Mouse (Mus musculus) layer of hippocampus, adult 11-12 months (tissue): ENCODE data around the gene Olfr559.
A peak's percentile ranks its signal among the peaks of the same experiment; 100 is the strongest.

Source experiments
- DNase-seq: peaks from one replicate; pipeline ENCODE4 v3.0.0; 2022; ENCODE audit warnings: low spot score

The Olfr559 gene

GRCm38 (mm10) chr7:102727391-102727790 is at the start of gene Olfr559:
Olfr559 (minus strand) TSS chr7:102727491.
- no peak for DNase-seq

DNA sequence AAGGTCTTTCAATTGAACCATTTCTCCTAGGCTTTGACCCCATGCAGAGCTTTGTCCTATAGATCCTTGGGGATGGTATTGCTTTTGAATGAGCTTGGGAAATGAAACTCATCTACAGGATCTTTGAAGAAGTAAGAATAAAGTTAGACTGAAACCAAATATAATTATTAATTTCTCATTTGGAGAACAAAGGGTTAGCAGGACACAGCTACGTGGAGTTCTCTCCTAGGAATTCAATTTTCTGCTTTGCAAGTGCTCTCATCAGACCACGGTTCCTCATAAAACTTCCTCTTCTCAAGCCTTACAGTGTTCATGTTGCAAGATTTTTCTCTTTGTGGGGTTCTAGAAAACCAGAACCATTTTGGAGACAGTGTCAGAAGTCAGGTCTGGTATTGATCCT is 43.6 kb upstream of the Olfr559 start, which contains the start of gene Olfr561:
TSS of gene Olfr561 (plus strand) at position 301 of the 400 bp plus-strand sequence.
- DNase-seq, result no peak

- no peak for DNase-seq
Observed at GRCm38 (mm10) chr7:102759266-102759665, 32.0 kb upstream of the Olfr559 start, which contains the start of the genes Olfr560 and Olfr78. Olfr560 (minus strand) TSS chr7:102759366. Olfr78 (minus strand) TSS chr7:102759471.

GRCm38 (mm10) chr7:102752086-102752485 is 24.8 kb upstream of the Olfr559 start:
- no peak for DNase-seq

DNA sequence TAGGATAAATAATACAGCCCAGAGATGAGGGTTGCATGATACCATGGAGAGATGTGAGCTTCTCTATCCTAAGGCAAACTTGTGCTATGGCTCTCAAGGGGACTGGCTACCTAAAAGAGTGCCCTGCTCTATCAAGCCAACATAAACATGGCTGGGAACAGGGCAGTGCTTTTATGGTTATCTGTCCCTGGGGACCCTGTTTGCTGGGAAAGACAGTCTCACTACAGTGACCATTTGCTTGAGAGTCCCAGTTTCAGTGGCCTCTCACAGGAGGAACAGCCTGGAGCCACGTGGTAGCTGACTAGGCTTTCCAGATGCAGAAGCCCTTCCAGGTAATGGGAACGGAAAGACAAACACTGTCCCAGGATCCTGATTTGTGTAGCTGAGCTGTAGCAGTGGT is 10.4 kb upstream of the Olfr559 start:
- DNase-seq, result no peak

GRCm38 (mm10) chr7:102733793-102734192 is 6.5 kb upstream of the Olfr559 start:
- no peak for DNase-seq

GRCm38 (mm10) chr7:102718970-102719369 is 8.3 kb downstream of the Olfr559 start, which contains the start of gene Olfr33:
Olfr33 (minus strand) TSS chr7:102719070.
- no peak for DNase-seq

DNA sequence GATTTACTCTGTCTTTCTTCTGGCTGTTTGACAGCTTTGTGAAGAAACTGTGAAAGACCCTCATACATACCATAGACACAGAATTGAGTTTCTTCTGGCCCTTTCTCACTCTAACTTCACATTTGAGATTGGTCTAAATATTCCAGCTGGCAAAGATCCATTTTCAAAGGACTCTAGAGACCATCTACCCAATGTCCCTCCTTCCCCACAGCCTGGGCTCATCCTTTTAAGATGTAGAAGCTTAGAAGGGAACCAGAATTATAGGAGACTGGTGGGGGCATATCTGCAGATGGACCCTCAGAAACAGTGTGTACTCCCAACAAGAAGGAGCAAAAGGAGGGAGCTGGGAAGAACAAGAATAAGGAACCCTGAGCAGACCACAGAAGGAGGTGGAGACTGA is 25.4 kb downstream of the Olfr559 start, which contains the start of gene Olfr558:
TSS of gene Olfr558 (plus strand) at position 301 of the 400 bp plus-strand sequence.
- no peak for DNase-seq

DNA sequence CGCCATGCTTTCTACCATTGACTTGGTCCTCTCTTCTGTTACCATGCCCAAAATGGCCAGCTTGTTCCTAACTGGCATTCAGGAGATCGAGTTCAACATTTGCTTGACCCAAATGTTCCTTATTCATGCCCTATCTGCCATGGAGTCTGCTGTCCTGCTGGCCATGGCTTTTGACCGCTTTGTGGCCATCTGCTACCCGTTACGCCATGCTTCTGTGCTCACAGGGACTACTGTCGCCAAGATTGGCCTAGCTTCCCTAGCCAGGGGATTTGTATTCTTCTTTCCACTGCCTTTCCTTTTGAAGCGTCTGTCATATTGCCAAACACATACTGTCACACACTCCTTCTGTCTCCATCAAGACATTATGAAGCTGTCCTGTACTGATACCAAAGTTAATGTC is 28.8 kb downstream of the Olfr559 start:
- DNase-seq, result no peak

GRCm38 (mm10) chr7:102695358-102696125 is 31.7 kb downstream of the Olfr559 start, which contains the start of gene Olfr557:
Olfr557 (plus strand) TSS chr7:102695910.
- no peak for DNase-seq

GRCm38 (mm10) chr7:102686944-102687501 is 40.3 kb downstream of the Olfr559 start, which contains the start of gene Trim68:
Trim68 (minus strand) TSS chr7:102687327.
- DNase-seq, result peak; percentile 87

DNA sequence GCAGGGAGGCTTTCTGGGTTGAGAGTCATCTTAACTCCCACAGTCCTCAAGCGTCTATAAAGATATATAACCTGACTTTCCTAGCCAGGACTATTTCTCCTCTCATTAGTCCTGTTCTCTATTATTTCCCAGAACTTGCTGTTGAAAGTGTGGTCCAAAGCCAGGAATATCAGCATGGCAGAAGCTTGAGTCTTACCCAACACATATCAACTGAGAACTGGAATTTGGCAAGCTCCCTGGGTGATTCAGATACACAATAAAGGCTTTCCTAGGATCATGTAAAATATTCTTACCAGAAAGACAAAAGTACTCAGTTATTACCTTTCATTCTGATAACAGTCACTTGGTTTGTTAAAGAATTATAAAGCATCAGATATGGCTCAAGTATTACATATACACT is 45.4 kb downstream of the Olfr559 start:
- no peak for DNase-seq

DNA sequence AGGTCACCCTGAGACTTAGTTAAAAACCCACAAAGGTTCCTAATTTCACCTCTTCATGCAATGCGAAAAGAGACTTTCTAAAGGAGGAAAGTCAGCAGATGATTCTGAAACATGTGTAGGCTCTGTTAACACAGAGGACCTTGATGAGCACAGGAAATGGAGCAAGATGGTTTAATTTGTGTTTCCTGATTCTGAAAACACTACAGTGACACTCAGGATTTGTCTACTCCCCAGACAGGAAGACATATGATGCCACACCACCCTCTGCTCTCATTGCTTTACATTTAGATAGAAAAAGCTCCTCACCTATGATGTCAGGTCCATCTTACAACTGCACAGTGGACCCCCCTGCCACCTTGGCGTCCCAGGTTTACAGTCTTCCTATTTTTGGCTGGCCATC is 51.1 kb downstream of the Olfr559 start:
- no peak for DNase-seq
